Mouse (Mus musculus) heart, embryonic 15.5 days (tissue): ENCODE data around the gene Rasa4. TPM values are rescaled to one million over a fixed set of nuclear protein-coding genes. Genes with fewer than 3 reads are reported as not detected.
"Not testable (repeated sequence)": the region's sequence is repeated elsewhere in the genome, so short reads cannot be mapped to it uniquely, and the experiment has no call there.

Experiments used
- ATAC-seq: fragments of 200-750 bp; cut with Nextera tagmentation; replicated peaks from 2 replicates; pipeline ENCODE4 v1.8.0; 2017; ENCODE audit warnings: low read depth, moderate TSS enrichment; ENCODE audit not compliant: insufficient number of reproducible peaks, insufficient read depth, low FRiP score
- H3K27ac ChIP-seq: fragments of 300-500 bp; sonication (generic); 2 replicates; pipeline ENCODE4 v1.5.1; 2015; ENCODE audit warnings: mild to moderate bottlenecking, inconsistent platforms
- H3K27me3 ChIP-seq: fragments of 300-500 bp; sonication (generic); 2 replicates; pipeline ENCODE4 v1.6.1; 2015; ENCODE audit warnings: inconsistent platforms
- H3K36me3 ChIP-seq: fragments of 300-500 bp; sonication (generic); 2 replicates; pipeline ENCODE4 v1.6.1; 2015; ENCODE audit warnings: mild to moderate bottlenecking, inconsistent platforms
- H3K4me1 ChIP-seq: fragments of 300-500 bp; sonication (generic); replicated peaks from 2 replicates; pipeline ENCODE4 v1.6.1; 2015; ENCODE audit warnings: inconsistent platforms
- H3K4me2 ChIP-seq: fragments of 300-500 bp; sonication (generic); 2 replicates; pipeline ENCODE4 v1.6.1; 2015; ENCODE audit warnings: inconsistent platforms, mild to moderate bottlenecking, moderate library complexity
- H3K4me3 ChIP-seq: fragments of 300-500 bp; sonication (generic); 2 replicates; pipeline ENCODE4 v1.5.1; 2015; ENCODE audit warnings: mild to moderate bottlenecking, inconsistent platforms
- H3K9ac ChIP-seq: fragments of 300-500 bp; sonication (generic); 2 replicates; pipeline ENCODE4 v1.6.1; 2015; ENCODE audit warnings: mild to moderate bottlenecking, inconsistent platforms
- H3K9me3 ChIP-seq: fragments of 300-500 bp; sonication (generic); replicated peaks from 2 replicates; pipeline ENCODE4 v1.6.1; 2016; ENCODE audit warnings: inconsistent platforms
- WGBS: fragments of 180-500 bp; shearing (Covaris S2); methylation state at CpG from one replicate; pipeline ENCODE4 v1.1.7; 2015; ENCODE audit warnings: mixed read lengths; 5-methylcytosine and 5-hydroxymethylcytosine counted together
- polyA plus RNA-seq: library from polyadenylated mRNA; unstranded; fragments of >200 nt; fragmentation: Nextera tagmentation; extraction: Ambion mirVana; gene quantifications from 2 replicates; pipeline ENCODE4 v1.2.1, GENCODE M21; 2015

Rasa4 gene
- polyA plus RNA-seq, 1 experiment from 2014 or later, result 1.4 TPM

DNA sequence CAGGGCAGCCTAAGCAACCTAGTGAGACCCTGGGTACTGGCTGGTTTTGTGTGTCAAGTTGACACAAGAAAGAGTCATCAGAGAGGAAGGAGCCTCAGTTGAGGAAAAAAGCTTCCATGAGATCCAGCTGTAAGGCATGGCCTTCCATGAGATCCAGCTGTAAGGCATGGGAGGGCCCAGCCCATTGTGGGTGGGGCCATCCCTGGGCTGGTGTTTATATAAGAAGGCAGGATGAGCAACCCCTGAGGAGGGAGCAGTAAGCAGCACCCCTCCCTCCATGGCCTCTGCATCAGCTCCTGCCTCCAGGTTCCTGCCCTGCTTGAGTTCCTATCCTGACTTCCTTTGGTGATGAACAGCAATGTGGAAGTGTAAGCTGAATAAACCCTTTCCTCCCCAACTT, 35.2 kb upstream of the Rasa4 start:
- ATAC-seq, H3K27ac ChIP-seq, H3K4me3 ChIP-seq, H3K36me3 ChIP-seq, H3K27me3 ChIP-seq, H3K4me2 ChIP-seq, H3K9me3 ChIP-seq, H3K9ac ChIP-seq: not testable (repeated sequence)
- peaks cover 12% of the 10 kb centered on the region for H3K4me1 ChIP-seq

- no peak for ATAC-seq
- Histone ChIP-seq H3K27me3 (no peaks in the 10 kb centered on the region), H3K4me1 (peaks cover 12% of the 10 kb centered on the region), H3K36me3 (no peaks in the 10 kb centered on the region), H3K4me3 (no peak overlapping the region), H3K27ac (no peak overlapping the region), H3K9me3 (no peaks in the 10 kb centered on the region), H3K4me2 (no peak overlapping the region), H3K9ac (no peak overlapping the region)
- 51% methylated on average over 6 of the region's 6 CpGs for WGBS
Measured at GRCm38 (mm10) chr5:136049926-136050325, 33.8 kb upstream of the Rasa4 start.

DNA sequence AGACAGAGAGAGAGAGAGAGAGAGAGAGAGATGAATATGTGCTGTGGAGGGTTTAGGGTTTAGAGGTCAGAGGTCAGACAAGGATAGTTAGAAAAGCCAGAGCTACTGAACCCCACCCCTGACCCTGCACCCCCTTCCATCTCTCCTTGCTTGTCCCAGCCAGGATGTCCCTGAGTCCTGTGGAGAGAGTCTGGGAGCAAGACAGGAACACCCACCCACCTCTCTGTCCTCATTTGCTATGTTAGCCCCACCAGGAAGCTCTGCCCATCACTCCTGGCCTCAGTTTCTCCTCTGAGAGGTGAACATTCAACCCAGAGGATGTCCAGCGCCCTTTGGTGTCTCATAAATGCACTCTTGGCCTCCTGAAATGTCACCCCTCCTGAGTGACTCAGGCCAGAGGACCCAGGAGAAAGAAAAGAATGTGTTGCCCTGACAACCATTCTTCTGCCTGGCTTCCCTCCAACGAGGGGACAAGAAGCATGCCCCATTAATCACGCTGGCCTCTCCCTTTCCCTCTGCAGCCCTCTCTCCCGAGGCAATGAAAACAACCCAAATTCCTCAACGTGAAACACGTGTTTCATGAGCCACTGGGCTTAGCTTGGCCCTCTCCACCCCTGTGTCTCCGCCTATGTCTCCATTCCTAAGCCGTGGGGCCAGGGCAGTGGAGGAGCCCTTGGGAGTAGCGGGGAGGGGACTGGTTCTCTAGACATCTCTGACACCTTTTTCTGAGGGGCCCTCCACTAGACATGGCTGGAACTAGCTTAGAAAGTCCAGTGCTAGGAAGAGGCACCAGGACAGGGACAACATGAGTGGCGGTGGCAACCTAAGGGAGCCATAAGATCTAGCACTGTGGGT, 32.3 kb upstream of the Rasa4 start:
- Histone ChIP-seq H3K4me3 (no peak overlapping the region), H3K27ac (peak overlapping the region; percentile 46), H3K4me1 (peaks cover 12% of the 10 kb centered on the region), H3K27me3 (no peaks in the 10 kb centered on the region), H3K9me3 (no peaks in the 10 kb centered on the region), H3K9ac (no peak overlapping the region), H3K4me2 (no peak overlapping the region), H3K36me3 (no peaks in the 10 kb centered on the region)
- 11% methylated on average over 10 of the region's 10 CpGs for WGBS
- ATAC-seq, result peak; percentile 79

DNA sequence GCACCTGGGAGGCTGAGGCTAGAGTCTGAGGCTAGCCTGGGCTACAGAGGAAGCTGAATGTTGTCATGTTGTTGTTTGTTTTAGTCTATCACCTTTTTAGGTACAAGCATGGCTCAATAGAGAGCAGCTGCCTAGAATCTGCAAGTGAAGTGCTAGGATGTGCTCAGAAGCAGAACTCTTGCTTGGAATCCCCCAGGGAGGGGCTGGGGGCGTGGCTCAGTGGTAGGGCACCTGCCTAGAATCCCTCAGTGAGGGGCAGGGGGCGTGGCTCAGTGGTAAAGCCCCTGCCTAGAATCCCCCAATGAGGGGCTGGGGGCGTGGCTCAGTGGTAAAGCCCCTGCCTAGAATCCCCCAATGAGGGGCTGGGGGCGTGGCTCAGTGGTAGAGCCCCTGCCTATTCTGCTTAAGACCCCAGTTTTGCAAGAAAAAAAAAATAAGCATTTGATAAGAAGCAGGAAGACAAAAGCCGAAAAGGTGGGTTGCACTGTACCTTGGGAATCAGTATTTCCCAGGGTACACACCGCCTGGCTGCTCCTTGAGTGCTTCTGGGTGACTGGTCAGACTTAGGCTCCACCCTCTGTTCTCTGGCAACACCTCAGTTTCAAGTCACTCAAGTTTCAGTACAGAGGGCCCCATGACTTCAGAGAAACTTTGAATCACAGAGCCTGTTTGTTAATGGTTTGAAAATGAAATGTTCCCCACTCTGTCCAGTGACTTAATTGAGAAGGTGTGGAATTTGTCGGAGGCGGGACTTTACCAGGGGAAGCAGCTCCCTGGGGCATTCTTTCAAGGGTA, 30.7 kb upstream of the Rasa4 start:
- no peak for ATAC-seq
- Histone ChIP-seq H3K27me3 (peaks cover 7% of the 10 kb centered on the region; the same call in 1 of the 2 replicates), H3K4me2 (no peak overlapping the region), H3K9ac (no peak overlapping the region), H3K36me3 (no peaks in the 10 kb centered on the region), H3K27ac (no peak overlapping the region), H3K4me1 (peaks cover 15% of the 10 kb centered on the region), H3K9me3 (no peaks in the 10 kb centered on the region), H3K4me3 (no peak overlapping the region)
- whole genome bisulfite sequencing, result 76% methylated on average over 8 of the region's 8 CpGs

DNA sequence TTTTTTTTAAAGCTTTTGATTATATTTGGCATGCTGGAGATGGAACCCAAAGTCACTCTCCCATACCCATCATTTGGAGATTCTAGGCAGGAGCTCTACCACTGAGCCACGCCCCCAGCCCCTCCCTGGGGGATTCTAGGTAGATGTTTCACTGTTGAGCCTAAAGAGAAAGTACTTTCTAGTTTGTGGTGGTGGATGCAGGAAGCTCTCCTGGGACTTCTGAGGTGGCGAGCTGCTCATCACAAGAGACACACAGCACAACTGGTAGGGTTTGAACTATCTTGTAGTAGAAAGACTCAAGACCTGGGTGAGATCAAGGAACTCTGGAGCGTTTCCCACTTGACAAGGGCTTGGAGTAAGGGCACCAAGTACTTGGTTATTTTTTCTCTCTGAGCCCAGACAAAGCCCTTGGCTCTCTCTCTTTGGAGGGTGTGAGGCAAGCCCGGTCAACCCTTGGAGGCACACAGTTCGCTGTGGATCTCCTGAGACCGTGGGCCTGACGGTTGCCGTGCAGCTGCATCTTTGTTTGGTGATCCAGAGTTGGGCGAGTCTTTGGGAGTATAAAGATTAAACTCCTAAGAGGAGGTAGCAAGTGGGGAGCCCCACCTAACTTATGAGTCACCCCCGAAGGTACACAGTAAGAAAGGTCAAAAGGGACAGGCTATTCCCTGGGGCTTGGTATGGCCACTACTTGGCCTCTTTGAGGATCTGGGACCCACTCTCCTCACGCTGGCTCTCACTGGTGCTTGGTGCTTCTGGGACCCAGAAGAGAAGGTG, 29.2 kb upstream of the Rasa4 start, which contains the start of gene Upk3bl:
TSS of gene Upk3bl (plus strand) at position 192 of the 777 bp plus-strand sequence.
- H3K27ac ChIP-seq, result no peak within 1 kb of the TSS
- no peak within 1 kb of the TSS for H3K4me2 ChIP-seq
- H3K9me3 ChIP-seq, result no peaks in the 10 kb centered on the region
- no peaks in the 10 kb centered on the region for H3K36me3 ChIP-seq
- no peak within 1 kb of the TSS for H3K9ac ChIP-seq
- WGBS, result 85% methylated on average over 11 of the region's 11 CpGs
- no peak for ATAC-seq
- no peak within 1 kb of the TSS for H3K4me3 ChIP-seq
- H3K27me3 ChIP-seq, result peaks cover 11% of the 10 kb centered on the region; the same call in 1 of the 2 replicates
- H3K4me1 ChIP-seq, result peaks cover 15% of the 10 kb centered on the region

DNA sequence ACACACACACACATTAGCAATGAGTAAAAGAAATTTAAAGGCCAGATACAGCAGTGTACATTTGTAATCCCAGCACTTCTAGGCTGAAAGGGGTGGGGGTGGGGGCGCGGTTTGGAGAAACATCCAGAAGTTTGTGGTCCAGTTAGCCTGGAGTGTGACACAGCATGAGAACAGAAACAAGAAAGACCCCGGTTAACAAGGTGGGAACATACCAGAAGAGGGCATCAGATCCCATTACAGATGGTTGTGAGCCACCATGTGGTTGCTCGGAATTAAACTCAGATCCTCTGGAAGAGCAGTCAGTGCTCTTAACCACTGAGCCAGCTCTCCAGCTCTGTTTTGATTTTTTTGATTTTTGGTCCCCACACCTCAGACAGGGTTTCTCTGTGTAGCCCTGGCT, 27.7 kb upstream of the Rasa4 start:
- no peak overlapping the region for H3K27ac ChIP-seq
- H3K9me3 ChIP-seq, result no peaks in the 10 kb centered on the region
- peaks cover 17% of the 10 kb centered on the region; the same call in 1 of the 2 replicates for H3K27me3 ChIP-seq
- no peaks in the 10 kb centered on the region for H3K36me3 ChIP-seq
- no peak for ATAC-seq
- no peak overlapping the region for H3K4me3 ChIP-seq
- peaks cover 15% of the 10 kb centered on the region for H3K4me1 ChIP-seq
- H3K4me2 ChIP-seq, result no peak overlapping the region
- WGBS, result 42% methylated on average over 4 of the region's 4 CpGs
- H3K9ac ChIP-seq, result no peak overlapping the region

DNA sequence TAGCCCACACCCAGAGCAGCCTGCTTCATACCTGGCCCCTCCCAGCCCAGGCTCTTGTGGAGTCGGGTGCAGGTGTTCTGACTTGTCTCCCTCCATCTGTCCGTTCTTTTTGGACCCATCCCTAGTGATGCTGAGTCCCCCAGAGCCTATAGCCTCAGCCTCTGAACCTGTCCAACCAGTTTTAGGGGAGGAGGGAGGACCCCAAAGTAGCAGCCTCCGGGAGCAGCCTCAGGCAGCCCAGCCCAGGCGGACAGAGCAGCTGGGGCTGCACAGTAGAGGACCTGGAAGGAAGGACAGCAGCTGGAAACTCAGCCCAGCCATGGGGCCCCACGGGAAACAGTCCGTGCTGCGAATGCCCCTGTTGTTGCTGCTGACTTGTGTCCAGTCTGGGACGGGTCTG, 26.6 kb upstream of the Rasa4 start:
- Histone ChIP-seq H3K4me1 (peaks cover 4% of the 10 kb centered on the region; the same call in 1 of the 2 replicates), H3K4me2 (no peak overlapping the region), H3K36me3 (no peaks in the 10 kb centered on the region), H3K4me3 (no peak overlapping the region), H3K9ac (no peak overlapping the region), H3K9me3 (no peaks in the 10 kb centered on the region), H3K27me3 (peaks cover 17% of the 10 kb centered on the region; the same call in 1 of the 2 replicates), H3K27ac (no peak overlapping the region)
- WGBS, result 18% methylated on average over 8 of the region's 8 CpGs
- no peak for ATAC-seq

DNA sequence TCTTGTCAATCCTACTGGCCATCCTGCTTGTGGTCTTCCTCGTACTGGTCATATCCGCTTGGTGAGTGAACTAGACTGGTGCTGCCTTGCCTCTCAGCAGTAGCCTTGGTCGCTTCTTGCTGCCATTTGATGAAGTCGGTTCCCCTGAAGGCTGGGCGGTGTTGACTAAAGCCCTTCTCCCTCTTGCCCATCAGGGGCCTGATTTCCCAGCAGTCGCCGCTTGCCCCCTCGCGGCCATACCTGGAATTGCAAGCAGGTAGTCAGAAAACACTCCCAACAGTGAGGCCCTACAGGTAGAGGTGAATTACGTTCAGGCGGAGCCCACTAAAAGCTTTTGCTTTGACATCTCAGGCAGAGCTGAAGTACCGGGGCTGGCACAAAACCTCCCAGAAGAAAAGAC, 22.1 kb upstream of the Rasa4 start:
- WGBS, result 10% methylated on average over 12 of the region's 12 CpGs
- H3K27ac ChIP-seq, result no peak overlapping the region
- no peaks in the 10 kb centered on the region for H3K9me3 ChIP-seq
- H3K36me3 ChIP-seq, result no peaks in the 10 kb centered on the region
- peaks cover 3% of the 10 kb centered on the region; the same call in 1 of the 2 replicates for H3K4me1 ChIP-seq
- no peak overlapping the region for H3K9ac ChIP-seq
- no peak overlapping the region for H3K4me3 ChIP-seq
- 0 out of 2 replicates have a peak, but pooled peaks have one; percentile 21 for ATAC-seq
- peaks cover 17% of the 10 kb centered on the region; the same call in 1 of the 2 replicates for H3K27me3 ChIP-seq
- no peak overlapping the region for H3K4me2 ChIP-seq

DNA sequence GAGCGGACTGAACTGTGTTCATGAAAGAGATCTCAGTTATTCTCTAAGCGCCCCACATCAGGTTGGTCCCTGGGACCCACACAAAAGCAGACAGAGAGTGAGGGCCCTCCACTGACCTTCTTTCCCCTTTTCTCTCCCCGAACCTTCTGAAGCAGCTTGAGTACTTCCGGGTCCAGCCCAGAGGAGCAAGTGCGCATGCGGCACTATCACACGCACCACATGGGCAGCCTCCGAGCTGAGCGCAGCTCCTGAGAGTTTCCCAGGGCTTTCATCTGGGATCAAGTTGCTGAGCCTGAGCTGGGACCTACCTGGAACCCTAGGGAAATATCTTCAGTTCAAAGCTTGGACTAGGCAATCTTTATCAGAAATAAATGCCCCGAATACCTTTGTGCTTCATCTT, 19.8 kb upstream of the Rasa4 start:
- Histone ChIP-seq H3K27me3 (peaks cover 9% of the 10 kb centered on the region), H3K9me3 (no peaks in the 10 kb centered on the region), H3K4me1 (no peaks in the 10 kb centered on the region), H3K9ac (no peak overlapping the region), H3K4me2 (no peak overlapping the region), H3K36me3 (no peaks in the 10 kb centered on the region), H3K4me3 (no peak overlapping the region), H3K27ac (no peak overlapping the region)
- ATAC-seq, result no peak
- WGBS, result 85% methylated on average over 10 of the region's 10 CpGs

DNA sequence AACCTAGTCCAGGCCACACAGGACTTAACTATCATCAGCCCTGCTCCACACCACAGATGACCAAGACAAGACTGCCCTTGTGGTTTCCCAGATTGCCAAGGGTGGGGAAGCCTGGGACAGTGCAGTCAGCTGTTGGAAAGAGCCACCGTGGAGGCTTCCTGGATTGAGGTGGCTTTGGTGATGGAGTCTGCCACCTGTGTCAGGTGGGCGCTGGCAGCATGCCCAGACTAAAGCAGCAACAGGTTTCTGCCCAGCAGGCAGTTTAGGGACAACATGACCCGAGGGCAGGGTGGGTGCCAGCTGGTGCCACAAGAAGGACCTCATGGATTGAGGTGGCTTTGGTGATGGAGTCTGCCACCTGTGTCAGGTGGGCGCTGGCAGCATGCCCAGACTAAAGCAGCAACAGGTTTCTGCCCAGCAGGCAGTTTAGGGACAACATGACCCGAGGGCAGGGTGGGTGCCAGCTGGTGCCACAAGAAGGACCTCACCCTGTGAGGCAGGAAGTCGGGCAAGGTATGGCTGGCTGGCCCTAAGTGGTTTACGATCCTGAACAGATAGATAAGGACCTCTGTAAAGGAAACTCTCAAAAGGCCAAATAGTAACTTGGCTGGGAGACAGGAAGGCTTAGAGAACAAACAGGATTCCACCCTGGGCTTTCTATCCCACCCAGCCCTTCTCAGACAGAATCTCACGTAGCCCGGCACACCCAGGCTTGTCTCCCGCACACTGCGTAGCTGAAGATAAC, 17.1 kb upstream of the Rasa4 start:
- H3K9ac ChIP-seq, H3K9me3 ChIP-seq, H3K27me3 ChIP-seq, H3K4me2 ChIP-seq, ATAC-seq, H3K27ac ChIP-seq, H3K4me3 ChIP-seq, H3K36me3 ChIP-seq, H3K4me1 ChIP-seq: not testable (repeated sequence)
- 54% methylated on average over 11 of the region's 11 CpGs for WGBS
